Mouse (Mus musculus): Measurements from ENCODE around the gene Serp1.
"Not testable (repeated sequence)": the region's sequence is repeated elsewhere in the genome, so short reads cannot be mapped to it uniquely, and the experiment has no call there.

The Serp1 gene

DNA sequence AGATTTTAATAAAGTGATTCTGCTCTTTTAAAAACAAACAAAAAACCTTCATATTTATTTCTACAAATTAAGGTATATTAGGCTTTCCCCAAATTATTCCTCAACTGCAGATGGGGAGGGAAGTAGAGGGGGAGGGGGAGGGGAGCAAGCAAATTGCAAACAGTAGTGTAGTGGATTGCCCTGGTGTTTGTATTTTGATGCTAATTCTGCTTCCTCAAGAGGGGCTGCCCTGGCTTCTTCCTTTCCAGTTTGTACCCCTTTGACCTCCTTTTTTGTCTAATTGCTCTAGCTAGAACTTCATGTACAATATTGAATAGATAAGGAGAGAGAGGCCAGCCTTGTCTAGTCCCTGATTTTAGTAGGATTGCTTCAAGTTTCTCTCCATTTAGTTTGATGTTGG lies 21.0 kb downstream of the Serp1 start:
- no peak for DNase-seq (ENCODE audit: low spot score)

GRCm38 (mm10) chr3:58503720-58504333 lies 21.9 kb downstream of the Serp1 start:
- DNase-seq (ENCODE audit: low spot score): no peak

DNA sequence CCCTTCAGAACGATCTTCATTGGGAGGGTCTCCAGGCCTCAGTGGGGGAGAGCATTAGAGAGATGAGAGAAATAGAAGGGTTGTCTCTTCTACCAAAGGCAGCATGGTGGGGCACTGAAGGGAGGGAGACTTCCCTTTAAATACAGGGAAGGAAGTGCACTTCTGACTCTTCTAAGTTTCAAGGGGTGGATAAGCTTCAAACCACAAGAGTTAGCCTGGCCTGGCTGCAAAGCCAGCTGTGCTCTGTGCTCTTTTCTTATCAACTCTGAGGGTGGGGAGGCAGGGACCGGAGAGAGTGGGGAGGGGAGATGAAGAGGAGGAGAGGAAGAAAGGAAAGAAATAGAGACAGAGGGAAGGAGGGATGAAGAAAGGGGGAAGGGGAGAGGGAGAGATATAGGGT lies 23.7 kb downstream of the Serp1 start:
- DNase-seq (ENCODE audit: low spot score): no peak

DNA sequence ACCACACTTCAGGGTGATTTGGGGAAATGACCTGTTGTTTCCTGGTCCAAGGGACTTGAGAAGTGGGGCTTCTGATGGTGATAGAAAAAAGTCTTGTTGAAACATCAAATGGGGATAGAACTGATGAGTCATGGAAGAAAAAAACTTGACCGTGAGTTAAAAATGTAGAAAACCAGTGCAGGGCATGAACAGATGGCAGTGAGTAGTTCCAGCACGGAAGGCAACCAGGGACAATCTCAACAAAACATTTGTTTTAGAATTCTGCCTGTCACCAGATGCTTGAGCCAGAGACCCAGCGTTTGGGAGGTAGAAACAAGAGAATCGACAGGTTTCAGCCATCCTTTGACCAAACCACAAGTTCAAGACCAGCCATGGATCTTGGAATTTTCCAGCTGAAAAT lies 32.1 kb downstream of the Serp1 start:
- DNase-seq (ENCODE audit: low spot score): no peak

DNA sequence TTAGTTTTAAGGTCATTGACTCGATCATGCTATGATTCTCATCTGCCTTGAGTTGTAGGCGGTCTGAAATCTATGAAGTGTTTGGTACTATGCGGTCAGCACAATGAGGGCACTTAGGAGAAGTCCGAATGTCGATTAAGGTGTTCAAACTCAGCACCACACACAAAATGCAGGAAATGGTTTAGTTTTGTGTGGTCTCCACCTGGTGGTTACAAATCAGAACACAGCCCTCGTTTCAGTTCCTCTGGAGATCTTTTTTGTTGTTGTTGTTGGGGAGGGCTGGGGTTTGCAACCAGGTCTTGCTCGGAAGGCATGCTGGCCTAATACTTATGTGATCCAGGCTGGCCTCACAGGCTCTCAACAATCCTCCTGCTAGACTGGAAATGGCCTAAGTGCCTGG lies 34.9 kb downstream of the Serp1 start:
- DNase-seq (ENCODE audit: low spot score): peak; percentile 53

DNA sequence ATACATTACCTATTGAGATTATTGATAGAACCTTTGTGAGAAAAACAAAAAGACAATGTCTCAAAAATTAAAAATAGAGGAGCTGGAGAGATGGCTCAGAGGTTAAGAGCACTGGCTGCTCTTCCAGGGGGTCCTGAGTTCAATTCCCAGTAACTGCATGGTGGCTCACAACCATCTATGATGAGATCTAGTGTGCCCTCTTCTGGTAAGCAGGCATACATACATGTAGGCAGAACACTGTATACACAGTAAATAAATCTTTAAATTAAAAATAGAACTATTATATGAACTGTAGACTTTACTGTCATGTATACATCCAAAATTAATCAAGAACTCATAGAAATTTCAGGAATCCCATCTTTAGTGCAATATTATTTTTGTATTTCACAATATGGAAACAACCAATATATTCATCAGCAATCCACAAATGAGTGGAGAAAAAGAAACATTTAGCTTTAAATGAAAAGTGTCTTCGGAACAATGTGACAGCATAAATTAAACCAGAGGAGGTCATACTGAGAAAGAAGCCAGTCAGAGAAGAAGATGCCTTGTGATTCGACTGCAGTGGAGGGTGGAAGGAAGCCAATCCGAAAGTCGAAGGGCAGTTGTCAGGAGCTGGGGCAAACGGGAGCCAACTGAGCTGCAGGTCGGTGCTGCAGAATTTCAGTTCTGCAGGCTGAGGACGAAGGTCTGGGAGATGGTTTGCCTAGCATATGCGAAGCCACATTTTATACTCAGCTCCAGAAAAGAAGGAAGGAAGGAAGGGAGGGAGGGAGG lies 37.5 kb downstream of the Serp1 start:
- DNase-seq (ENCODE audit: low spot score): no peak

DNA sequence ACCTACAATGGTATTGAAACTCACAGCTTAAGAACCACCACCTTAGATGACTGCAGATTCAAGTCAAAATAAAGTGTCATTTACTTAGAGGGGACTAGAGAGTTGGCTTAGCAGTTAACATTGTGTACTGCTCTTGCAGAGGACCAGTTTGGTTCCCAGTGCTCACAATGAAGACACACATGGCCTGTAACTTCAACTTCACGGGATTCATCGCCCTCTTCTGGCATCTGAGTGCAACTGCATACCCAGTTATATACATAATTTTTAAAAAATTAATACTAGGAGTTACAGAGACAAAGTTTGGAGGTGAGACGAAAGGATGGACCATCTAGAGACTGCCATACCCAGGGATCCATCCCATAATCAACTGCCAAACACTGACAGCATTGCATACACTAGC lies 38.6 kb downstream of the Serp1 start:
- no peak for DNase-seq (ENCODE audit: low spot score)

- DNase-seq (ENCODE audit: low spot score): no peak
Observed at GRCm38 (mm10) chr3:58485883-58486282, 39.8 kb downstream of the Serp1 start.

GRCm38 (mm10) chr3:58478755-58479455 lies 46.8 kb downstream of the Serp1 start:
- DNase-seq (ENCODE audit: low spot score): no peak

DNA sequence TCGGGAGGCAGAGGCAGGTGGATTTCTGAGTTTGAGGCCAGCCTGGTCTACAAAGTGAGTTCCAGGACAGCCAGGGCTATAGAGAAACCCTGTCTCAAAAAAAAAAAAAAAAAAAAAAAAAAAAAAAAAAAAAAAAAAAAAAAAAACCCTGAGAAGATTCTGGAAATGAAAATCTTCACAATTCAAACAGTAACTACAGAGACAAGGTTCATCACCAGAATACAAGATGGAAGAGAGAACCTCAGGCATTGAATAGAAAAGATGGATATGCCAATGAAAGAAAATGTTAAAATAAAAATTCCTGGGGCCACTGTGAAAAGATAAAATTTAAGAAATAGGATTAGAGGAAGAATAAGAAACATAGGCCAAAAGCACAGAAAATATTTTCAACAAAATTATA lies 50.4 kb downstream of the Serp1 start:
- DNase-seq (ENCODE audit: low spot score): not testable (repeated sequence)
